Mouse (Mus musculus): ENCODE results near the gene Trim28. TPM values are rescaled to one million over a fixed set of nuclear protein-coding genes. Genes with fewer than 3 reads are reported as not detected.
A peak's percentile ranks its signal among the peaks of the same experiment; 100 is the strongest.

Gene Trim28
- 10 to 100 TPM; 45.5 to 59.4 TPM for polyA plus RNA-seq (2017; shearing (Covaris generic))

DNA sequence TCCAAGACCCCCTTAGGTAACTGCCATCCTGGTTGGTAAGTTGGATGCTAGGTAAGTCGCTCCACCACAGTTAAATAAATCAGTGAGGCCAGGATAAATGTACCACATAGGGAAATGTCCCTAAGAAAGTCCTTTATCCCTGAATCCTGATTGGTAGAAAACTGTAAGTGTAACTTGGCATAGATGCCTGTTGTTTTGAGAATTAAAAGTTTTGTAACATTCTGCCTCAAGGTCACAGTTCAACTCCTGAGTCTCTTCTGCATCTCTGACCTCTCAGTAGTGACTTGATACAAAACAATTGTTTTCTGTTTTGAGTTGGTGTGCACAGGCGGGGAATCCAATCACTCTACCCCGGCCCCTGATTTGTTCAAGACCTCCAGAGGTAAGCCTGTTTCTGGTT, at the start of gene Trim28:
Gene Trim28 (plus strand): TSS at position 264 of the 400 bp plus-strand sequence.
- no peak for ATAC-seq

DNA sequence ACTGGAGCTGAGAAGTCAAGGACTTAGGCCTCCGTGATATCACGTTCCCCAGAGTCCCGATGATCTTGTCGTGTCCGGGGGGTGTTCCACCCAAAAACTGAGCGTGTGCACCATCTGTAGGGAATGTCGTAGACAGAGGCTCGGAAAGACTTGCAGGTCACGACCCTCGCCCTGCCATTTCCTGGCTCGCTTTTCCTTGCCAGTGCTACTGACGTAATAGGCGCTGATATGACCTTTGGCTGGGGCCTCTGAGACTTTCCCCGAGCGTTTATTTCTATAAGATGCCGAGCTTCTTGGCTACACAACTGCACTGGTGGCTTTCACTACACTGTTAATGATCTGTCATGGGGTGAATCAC, 49.1 kb upstream of the Trim28 start:
- ATAC-seq = peak; percentile 20

DNA sequence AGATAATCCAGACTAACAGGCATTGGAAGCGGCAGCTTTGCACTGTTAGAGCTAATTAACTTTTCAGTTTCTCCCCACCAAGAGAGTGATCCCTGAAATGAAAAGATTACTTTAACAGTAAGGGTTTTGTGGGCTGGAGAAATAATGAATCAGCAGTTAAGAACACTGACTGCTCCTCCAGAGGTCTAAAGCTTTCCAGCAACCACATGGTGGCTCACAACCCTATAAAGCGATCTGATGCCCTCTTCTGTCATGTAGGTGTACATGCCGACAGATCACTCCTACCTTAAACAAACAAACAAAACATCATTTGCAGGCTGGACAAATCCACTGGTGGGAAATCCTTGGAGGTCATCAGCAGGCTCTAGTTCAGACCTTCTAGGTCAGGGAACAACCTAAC, 44.0 kb upstream of the Trim28 start:
- no peak for ATAC-seq

DNA sequence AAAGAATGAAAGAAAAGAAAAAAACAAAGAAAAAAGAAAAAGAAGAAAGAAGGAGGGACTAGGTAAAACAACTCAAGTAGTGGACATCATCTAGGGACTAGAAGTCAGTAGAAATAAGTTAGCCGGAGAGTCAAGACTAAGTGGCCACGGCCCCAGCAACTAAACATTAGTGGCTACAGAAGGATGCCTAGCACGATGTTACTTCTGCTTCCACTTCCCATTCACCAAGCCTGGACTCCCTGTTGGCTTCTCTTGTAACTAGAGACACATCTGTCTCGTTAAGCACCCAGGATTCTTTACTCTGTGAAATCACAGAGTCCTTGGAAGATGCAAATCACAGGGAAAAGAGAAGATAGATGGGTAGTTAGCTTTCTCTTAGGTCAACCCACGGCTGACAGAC, 41.4 kb upstream of the Trim28 start:
- no peak for ATAC-seq

DNA sequence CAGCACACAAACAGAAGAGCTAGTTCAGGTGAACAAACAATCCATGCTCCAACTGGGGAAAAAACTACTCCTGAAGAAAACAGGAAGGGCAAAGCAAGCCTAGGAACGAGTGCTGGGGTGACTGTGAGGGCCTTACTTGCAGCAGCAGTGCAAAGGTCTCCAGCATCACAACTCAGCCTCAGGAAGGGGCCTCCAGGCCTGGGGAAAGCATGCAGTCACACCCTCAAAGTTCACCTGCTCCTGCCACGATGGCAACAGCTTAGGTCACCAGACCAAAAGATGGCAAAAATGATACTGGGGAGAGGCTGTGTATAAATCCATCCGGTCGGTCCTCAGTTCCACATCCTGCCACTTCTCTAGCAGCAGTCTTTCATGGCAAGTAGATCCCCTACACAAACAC, 40.0 kb upstream of the Trim28 start:
- no peak for ATAC-seq

DNA sequence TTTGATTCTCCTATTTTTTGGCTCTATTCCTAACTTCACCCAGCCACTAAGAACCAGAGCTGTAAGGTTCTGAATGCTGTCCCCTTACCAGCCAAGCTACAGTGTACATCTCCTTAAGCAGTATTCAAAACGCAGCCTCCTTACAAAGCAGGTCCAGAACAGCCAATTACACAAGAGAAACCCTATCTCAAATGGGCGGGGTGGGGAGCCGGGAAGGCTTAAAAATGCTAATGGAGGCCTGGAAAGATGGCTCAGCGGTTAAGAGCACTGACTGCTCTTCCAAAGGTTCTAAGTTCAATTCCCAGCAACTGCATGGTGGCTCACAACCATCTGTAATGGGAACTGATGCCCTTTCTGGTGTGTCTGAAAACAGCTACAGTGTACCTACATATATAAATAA, 39.2 kb upstream of the Trim28 start:
- no peak for ATAC-seq

DNA sequence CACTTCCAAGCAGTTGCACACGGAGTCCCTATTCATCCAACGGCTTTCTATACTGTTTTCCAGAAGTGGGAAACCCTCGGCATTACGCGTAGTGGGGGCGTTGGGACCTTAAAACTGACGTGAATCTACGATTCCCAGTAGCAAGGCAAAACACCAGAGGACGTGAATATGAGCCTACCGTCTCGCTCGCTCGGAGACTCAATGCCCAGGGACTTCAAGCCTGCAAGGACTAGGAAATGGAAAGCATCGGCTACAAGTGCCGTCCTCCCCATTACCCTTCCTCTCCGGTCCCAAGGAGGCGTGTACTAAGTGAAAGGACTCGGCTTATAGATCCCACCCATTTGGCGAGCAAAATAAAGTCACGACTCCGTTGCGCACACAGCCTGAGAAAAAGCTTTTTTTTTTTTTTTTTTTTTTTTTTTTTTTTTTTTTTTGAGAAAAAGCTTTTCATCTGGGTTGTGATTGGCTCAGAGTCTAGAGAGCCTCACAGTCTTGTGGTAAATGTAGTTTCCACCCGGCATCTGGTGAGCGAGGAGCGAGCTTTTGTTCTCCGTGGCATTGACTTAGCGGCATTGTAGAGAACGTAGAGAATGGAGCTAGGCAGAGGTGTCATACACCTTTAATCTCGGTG, 37.3 kb upstream of the Trim28 start:
- peak; percentile 70 for ATAC-seq

DNA sequence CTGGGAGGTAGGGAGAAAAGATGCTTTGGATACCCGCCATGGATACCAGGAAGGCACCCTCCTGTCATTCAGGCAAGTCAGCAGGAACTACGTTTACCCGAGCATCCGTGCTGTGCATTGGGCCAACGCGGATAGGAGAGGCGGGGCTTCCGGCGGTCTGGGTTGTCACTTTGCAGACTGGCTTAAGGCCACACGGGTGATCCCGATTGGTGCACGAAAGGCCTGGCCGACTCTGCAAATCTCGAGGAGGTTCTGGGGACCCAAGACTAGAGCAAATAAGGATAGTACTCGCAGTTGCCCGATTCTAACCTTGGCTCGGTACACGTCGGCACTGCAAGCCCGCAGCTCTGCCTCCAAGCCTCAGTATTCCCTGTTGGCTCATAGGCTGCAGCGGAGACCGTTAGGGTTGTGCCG, 33.2 kb upstream of the Trim28 start, which contains the start of gene Zfp324:
Gene Zfp324 (plus strand): TSS at position 161 of the 414 bp plus-strand sequence.
- ATAC-seq = peak; percentile 84

DNA sequence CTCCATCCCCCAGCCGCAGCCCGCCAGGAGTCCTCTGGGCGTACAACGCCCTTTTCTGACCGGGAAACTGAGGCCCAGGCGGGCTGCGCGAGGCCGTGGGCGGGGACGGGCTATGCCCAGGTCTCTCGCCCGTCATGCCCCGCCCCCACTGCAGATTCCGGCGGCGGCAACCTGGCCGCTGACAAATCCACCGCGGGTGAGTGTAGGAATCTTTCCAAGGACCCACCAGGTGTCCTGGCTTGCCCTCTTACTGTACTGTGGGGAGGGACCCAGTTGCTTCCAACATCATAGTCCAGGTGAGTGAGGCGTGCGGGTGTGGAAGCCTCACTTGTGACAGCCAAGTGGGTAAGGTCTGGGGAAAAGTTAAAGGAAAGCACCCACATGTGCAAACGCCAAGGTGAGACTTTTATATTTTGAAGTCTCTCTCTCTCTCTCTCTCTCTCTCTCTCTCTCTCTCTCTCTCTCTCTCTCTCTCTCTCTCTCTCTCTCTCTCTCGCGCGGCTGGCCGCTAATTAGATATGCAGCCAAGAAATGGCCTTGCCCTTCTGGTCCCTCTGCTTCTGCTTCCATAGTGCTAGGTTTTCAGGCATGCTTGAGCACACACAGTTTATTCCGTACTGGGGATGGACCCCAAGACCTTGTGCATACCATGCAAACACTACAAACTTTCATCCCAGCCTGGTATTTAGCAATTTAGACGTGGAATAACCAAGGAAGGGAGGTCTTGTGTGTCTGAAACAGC, 32.6 kb upstream of the Trim28 start:
- peak; percentile 26 for ATAC-seq

DNA sequence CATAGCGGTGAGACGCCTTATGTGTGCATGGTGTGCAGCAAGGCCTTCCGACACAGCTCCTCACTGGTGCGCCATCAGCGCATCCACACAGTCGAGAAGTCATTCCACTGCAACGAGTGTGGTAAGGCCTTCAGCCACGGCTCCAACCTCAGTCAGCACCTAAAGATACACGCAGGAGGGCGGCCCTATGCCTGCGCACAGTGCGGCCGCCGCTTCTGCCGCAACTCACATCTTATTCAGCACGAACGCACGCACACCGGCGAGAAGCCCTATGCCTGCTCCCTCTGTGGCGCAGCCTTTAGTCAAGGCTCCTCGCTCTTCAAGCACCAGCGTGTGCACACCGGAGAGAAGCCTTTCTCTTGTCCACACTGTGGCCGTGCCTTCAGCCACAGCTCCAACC, 28.0 kb upstream of the Trim28 start:
- ATAC-seq = no peak

DNA sequence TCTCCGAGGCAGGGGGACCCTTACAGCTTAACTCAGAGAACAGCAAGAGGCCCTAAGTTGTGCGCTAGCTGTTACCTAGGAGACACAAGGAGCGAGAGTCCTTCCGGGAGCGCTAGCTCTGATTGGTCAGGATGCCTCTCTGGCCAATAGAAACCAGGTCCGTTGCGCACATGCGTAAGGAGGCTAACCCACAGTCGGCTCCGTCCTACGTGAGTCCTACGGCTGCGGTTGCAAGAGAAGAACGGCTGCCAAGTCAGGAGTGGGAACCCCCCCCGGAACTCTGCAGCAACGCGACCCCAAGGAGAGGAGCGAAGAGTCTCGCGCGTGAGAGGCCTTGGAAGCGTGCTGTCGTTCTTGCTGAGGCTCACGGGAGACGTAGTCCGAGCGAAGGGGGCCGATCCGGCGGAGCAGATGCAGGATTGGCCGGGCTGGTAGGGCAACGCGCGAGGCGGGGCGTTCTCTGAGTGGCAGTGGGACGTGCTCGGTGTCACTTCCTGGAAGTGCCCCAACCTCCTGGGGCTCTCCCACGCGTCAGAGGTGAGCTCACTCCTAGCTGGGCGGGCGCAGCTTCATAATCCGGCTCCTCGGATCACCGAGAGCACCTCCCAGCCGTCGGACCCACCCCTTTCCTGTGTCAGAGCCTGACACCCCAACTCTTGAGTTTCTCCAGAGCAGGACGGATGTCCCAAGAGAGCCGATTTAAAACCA, 21.1 kb upstream of the Trim28 start, which contains the start of gene Zfp446:
Gene Zfp446 (plus strand): TSS at position 167 of the 708 bp plus-strand sequence.
- ATAC-seq = peak; percentile 95

DNA sequence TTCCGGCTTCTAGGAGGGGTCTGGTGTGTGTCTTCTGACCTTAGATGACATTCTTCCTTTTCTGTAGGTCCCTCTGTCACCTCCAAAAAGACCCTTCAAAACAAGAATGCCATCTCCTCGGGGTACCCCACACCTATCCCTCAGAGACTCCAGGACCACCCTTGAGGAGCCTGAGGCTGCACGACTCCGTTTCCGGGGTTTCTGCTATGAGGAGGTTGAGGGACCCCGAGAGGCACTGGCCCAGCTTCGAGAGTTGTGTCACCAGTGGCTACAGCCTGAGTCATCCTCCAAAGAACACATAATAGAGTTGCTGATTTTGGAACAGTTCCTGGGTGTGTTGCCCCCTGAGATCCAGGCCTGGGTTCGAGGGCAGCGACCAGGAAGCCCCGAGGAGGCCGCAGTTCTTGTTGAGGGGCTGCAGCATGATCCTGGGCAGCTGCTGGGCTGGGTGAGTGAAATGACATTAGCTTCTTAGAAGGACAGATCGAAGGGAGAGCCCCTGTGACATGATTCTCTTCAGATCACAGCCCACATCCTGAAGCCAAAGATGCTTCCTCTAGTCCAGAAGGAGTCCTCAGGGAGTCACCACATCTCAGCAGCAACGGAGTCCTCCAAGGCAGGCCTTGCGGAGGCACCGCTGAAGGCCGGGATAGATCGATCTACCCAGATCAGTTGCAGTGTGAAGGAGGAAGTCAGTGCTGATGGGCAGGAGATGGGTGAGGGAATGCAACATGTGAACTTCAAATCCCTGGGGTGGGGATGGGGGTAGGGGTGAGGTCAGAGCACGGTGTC, 19.8 kb upstream of the Trim28 start:
- ATAC-seq = no peak

DNA sequence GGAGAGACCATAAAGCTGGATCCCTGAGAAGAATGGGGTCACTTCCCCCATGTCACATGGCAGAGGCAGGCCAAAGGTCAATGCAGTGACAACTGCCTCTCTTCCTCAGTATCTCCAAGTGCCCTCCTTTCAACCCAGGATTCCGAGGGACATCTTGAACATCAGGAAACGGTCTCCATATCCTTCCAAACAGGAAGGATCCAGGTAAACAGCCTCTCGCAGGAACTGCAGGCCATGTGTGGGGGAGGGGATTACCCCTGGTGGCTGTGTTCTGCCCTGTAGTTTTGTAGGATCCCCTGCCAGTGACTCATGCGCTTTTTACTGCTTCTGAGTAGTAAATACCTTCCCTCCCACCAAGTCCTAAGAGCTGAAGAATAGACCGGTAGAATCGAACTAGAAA, 19.1 kb upstream of the Trim28 start:
- no peak for ATAC-seq

DNA sequence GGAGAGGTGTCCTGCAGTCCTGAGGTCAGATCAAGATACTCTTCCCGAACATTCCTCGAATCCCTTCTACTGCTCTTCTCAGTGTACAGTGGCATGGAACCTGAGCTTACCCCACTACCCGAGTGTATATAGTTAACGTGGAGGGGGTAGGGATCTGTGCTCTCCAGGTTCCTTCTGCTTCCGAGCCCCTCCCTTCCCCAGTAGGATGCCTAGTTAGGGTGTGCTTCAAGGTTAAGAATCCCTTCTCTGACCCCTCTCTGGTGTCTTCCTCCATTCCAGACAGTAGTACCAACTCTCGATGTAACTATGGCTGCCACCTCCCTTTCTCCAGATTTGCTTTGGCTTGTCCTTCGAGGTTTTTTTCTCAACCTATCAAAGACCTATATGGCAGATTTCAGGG, 18.6 kb upstream of the Trim28 start:
- no peak for ATAC-seq

DNA sequence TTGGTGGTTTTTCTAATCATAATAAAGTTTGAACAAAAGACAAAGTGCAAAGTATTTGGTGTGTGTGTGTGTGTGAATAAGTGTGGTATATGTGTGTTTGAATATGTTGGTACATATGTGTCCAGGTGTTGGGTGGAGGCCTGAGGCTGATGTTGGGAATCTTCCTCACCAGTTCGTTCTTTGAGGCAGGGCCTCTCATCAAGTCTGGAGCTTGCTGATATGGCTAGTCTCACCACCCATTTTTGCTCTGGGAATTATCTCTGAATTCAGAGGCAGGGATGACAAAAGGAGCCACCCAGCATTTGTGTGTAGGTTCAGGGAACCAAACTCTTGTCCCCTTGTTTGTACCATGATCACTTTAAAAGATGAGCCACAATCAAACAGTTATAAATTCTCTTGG, 13.2 kb upstream of the Trim28 start:
- no peak for ATAC-seq

DNA sequence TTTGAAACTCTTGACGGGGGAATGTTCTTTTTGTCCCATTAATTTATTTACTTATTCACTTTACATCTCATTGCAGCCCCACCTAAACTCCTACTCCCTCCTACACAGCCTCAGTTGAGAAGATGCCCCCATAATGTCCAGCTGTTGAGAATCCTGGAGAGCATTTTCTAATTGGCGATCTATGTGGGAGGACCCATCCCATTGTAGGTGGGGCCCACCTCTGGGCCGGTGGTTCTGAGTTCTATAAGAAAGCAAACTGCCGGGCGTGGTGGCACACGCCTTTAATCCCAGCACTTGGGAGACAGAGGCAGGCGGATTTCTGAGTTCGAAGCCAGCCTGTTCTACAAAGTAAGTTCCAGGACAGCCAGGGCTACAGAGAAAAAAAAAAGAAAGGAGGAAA, 12.0 kb upstream of the Trim28 start:
- no peak for ATAC-seq

DNA sequence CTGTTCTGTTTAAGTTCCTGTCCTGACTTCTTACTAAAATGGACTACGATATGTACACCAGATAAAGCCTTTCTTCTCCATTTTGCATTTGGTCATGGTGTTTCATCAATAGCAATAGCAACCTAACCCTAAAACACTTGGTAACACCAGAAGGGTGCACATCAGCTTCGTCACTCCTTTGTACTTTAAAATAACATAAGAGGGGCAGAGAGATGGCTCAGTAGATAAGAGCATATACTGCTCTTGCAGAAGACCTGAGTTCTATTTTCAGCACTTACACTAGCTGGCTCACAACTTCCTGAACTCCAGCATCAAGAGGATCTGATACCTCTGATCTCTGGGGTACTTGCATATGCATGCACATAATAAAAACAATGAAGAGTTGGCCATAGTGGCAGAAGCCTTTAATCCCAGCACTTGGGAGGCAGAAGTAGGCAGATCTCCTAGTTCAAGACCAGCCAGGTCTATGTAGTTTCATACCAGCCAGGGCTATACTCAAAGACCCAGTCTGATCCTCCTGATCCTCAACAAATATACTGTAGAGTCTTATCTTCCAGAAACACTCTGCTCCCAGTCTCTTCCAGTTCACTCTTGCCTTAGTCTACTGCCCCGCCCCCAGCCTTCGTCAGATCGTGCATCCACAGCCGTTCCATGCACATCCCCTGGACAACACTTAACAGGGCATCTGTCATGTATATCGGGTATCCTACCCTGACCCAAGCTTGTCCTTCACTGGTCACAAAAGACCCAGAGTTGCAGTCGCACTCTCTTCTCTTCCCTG, 11.3 kb upstream of the Trim28 start:
- ATAC-seq = no peak

DNA sequence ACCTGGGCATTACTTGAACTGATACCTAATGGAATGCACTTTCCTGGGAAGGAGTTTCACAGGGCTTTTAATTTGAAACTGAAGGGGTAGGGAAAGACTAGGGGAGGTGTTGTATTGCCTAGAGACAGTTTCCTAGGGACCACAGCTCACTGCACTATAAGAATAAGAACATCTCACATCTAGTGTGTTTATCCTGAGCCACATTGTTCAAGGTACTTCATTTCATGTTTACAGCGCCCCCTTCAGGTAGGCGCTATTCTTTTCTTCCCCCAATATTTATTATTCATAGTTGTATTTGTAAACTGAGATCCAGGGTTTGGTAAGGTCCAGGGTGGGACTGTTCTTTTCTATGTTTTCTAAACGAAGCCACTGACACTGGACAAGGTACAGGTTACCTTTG, 6.7 kb upstream of the Trim28 start:
- ATAC-seq = no peak

DNA sequence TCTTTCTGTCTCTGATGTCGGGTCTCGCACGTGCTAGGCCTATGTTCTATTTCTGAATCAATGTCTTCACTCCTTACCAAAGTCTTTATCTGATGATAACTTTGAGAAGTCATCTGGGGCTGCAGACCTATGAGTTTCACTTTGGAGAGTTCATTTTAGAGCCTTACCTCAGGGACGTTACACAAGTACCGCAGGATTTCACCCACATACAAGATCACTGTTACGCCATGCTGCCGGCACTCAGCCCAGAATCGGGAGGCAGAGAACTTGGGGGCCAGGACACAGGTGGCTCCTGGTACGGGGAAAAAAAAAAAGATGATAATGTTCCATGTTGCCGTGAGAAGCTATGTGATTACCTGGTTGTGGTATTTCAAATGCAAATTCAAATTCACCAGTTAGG, 5.8 kb upstream of the Trim28 start:
- ATAC-seq = no peak

DNA sequence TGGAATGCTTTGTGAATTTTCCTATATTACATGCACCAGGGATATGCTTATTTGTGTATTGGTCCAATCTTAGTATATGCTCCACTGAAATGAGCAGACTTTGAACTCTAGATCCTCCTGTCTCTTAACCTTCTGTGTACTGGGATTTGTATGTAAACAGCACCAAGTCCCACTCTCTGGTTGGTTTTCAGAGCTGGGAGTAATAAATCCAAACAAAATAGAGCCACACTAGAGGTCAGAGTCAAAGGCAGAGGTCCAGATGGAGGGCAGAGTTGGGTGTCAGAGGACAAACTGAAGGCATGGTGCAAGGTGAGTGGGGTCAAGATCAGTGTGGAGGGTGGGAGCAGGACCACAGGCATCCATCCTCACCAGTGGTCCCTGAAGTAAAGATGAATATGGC, 3.1 kb upstream of the Trim28 start:
- ATAC-seq = no peak

DNA sequence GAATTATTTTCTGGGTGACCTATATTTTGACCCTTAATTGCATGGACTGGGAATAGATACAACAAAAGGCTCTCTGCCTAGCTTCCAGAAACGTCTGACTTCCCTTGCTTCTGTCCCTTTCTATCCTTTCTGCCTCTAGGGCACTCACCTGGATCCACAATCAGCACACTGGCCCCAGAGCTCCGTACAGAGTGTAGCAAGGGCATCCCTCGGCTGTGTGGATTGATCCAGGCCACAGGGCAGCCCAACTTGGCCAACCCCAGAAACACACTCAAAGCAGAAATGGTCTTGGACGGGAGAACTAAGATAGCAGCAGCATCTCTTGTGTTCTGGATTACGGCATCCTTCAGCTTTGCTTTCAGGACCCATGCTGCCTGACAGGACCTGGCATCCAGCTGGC, 1.7 kb upstream of the Trim28 start:
- no peak for ATAC-seq

DNA sequence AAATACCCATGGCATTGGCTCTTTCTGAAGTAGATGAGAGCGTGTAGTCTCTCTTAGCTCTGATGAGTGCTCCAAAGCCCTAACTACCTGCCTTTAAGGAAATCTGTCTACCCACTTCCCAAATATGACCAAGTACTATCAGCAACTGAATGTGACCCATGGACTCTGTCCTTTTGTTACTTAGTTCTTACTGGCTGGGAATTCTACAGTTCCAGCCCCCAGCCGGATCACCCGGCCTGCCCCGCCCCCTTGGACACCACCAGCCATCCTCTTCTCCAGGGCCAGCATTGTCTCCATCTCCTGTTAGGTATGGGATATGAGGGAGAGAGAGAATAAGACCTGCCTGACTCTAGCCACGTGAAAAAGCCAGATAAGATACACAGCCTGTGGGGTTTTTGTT, 861 bp upstream of the Trim28 start, which contains the start of gene Slc27a5:
Gene Slc27a5 (minus strand): TSS at position 140 of the 400 bp plus-strand sequence.
- no peak for ATAC-seq
